Mouse (Mus musculus) lung, postnatal 0 days (tissue): Measurements from ENCODE around the gene Rassf6.

Experiments used
- CTCF ChIP-seq: IDR thresholded peaks from 2 replicates; pipeline ENCODE4 v1.5.1; 2016; ENCODE audit warnings: antibody characterized with exemption, mild to moderate bottlenecking
- EP300 ChIP-seq: IDR thresholded peaks from 2 replicates; pipeline ENCODE4 v1.6.1; 2016; ENCODE audit warnings: antibody characterized with exemption, mild to moderate bottlenecking, control low read depth

GRCm38 (mm10) chr5:90627423-90627822 is 13.0 kb downstream of the Rassf6 start:
- TF ChIP-seq CTCF (no peak), EP300 (no peak)
